Mouse (Mus musculus): ENCODE measurements at regions not wholly inside any gene's neighbourhood (a gene's known extent, or its start where the extent isn't known, plus 50 kb on each side); places are given as distances from the start of the nearest gene placed in this dataset.

- Histone ChIP-seq H3K4me3 (no peak overlapping the region), H3K27ac (no peak overlapping the region)
- no peak for DNase-seq (ENCODE audit: low spot score in 2 of 2)
- no peak for TF ChIP-seq CTCF (conservative IDR thresholded peaks at IDR 0.05)
These were observed 1820.8 kb upstream of the Acvr2a start for GRCm38 (mm10) chr2:46993126-46993525.

DNA sequence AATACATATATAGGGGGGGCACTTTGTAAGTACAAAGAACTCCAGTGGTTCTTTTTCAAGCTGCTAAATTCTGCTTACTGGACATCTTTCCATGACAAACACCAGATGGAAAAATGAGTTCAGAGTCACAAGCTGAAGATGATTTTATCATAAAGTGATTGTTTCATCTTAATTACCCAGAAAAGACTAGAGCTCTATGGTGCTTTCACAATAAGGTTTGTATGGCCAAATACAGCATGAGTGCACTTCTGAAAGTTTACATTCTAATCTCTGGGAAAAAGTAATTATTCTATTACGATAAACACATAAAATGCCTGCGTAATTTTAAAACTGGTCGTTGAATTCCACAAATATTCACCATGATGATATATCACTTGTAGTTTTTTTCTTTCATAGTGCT lies 1821.2 kb upstream of the Acvr2a start:
- Histone ChIP-seq H3K4me3 (no peak overlapping the region), H3K27ac (no peak overlapping the region)
- DNase-seq (ENCODE audit: low spot score in 2 of 2): no peak
- no peak for TF ChIP-seq CTCF (conservative IDR thresholded peaks at IDR 0.05)

DNA sequence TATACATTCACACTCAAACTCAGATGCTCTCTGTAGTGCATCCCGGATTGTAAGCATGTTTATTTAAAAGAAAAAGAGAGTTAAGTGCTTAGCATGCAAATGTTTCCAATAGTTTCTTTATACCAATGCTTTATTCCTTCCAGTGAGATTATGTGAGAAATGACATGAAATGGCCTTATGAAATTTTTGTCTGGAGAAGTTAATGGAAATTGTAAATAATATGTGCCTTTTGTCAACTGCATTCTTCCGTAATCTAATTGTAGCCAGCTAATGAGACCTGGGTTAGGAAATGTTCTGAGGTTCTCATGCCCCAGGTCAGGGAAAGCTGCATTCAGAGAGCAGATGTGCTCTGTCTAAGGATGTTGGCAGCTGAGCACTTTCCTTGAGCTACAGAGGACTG lies 1827.2 kb upstream of the Acvr2a start:
- no peak overlapping the region for H3K4me3 ChIP-seq
- no peak overlapping the region for H3K27ac ChIP-seq
- TF ChIP-seq CTCF (conservative IDR thresholded peaks at IDR 0.05): no peak
- no peak for DNase-seq (ENCODE audit: low spot score in 2 of 2)

DNA sequence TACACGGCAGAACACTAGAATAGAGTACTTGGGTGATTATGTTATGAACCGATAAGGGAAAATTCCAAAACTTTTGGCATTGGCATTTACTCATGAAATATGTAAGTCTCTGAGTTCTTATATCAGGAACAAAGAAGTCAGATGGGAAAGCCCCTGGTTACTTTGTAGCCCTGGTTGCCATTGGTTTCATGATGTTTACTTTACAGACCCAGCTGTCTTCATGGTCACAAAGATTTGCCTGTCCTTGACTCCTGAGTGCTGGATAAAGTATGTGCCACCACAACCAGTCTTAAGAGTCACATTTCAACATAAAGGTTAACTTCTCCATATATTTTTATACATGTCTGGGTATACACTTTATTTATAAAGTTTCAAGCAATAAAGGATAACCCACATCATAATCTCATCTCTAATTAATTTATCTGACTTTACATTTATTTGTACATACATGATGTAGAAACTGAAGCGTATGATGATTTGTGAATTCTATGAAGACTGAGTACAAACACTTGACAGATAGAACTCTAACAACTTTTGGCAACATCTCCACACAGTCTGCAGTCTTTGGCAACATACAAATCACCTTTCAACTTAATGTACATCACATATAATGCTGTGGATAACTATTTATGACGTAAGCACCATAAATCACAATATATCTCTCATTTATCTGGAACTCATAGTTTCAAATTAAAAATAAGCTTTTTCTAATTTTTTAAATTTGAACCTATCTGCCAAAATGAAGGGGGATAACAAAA lies 1827.8 kb upstream of the Acvr2a start:
- TF ChIP-seq CTCF (conservative IDR thresholded peaks at IDR 0.05): no peak
- Histone ChIP-seq H3K4me3 (no peak overlapping the region), H3K27ac (no peak overlapping the region)
- DNase-seq (ENCODE audit: low spot score in 2 of 2): no peak

GRCm38 (mm10) chr2:46940628-46941530 lies 1823.7 kb upstream of the Zeb2 start:
- DNase-seq (ENCODE audit: low spot score in 2 of 2): no peak
- Histone ChIP-seq H3K4me3 (no peak overlapping the region), H3K27ac (no peak overlapping the region)
- no peak for TF ChIP-seq CTCF (conservative IDR thresholded peaks at IDR 0.05)

DNA sequence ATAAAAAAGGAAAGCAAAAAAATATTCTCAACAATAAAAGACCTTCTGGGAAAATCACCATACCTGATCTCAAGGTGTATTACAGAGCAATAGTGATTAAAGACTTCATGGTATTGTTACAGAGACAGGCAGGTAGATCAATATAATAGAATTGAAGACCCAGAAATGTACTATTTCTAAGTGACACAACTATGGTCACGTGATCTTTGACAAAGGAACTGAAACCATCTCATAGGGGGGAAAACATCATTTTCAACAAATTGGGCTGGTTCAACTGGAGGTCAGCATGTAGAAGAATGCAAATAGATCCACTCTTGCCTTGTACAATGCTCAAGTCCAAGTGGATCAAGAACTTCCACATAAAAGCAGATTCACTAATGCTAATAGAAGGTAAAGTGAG lies 1815.6 kb upstream of the Zeb2 start:
- no peak overlapping the region for H3K27ac ChIP-seq
- DNase-seq (ENCODE audit: low spot score in 2 of 2): no peak

DNA sequence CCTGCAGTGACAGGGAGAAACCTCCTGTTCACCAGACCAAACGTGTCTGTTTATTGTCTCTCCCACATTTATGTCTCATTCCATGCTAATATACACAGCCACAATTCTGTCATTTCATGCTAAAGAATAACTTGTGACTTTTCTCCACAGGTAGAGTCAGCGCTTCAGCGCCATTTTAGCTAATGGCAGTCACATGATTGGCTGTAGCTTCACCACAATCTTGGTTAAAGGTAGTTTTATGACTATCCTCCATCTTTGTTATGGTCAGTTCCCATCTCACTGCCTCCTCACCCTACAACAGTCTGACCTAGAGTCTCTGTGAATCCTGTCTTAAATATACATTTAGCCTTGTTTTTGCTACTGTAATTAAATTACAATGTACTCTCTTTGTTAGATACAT lies 1807.0 kb upstream of the Zeb2 start:
- no peak for TF ChIP-seq CTCF (conservative IDR thresholded peaks at IDR 0.05)
- no peak overlapping the region for H3K4me3 ChIP-seq
- no peak for DNase-seq (ENCODE audit: low spot score in 2 of 2)
- H3K27ac ChIP-seq: no peak overlapping the region

More for the DNA sequence above, 1815.6 kb upstream of the Zeb2 start:
- no peak for TF ChIP-seq CTCF (conservative IDR thresholded peaks at IDR 0.05)
- no peak overlapping the region for H3K4me3 ChIP-seq

DNA sequence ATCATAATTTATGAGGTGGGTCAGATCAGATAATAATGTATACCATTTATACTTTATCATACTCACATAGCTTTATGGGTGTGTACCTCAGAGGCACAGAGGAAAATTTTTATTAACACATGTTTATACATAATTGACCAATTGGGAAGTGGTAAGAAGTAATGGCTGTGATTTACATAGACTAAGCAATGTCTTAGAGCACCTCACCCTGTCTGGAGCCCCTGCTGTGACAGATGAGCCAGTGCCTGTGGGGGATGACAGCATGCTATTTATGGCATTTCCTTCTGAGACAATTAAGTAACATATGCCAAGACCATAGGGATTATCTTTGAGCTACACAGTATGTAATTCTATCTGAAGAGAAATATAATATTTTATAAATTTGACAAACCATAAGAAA lies 1796.3 kb upstream of the Zeb2 start:
- no peak overlapping the region for H3K4me3 ChIP-seq
- TF ChIP-seq CTCF (conservative IDR thresholded peaks at IDR 0.05): no peak
- H3K27ac ChIP-seq: no peak overlapping the region
- no peak for DNase-seq (ENCODE audit: low spot score in 2 of 2)

DNA sequence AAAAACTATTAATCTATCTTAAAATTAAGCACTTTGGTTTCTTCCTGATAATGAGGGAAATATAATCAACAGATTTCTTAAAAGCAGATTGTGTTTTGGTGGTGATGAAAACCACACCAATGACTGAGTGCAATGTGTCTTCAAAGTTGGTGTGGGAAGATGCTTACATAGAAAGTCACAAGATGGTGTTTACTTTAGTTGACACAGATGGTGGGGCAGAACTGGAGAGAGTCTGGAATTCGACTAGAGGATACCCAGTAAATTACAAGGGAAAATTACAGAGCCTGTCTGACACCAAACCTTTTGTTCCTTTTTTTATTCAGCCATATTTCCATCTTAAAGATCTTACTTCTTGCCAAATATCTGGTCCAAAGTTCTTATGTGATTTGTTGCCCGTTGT lies 1766.0 kb upstream of the Zeb2 start:
- TF ChIP-seq CTCF (conservative IDR thresholded peaks at IDR 0.05): peak; percentile 35
- peak overlapping the region; percentile 84 for H3K27ac ChIP-seq
- DNase-seq (ENCODE audit: low spot score in 2 of 2): peak; percentile 14 to 69
- no peak overlapping the region for H3K4me3 ChIP-seq

GRCm38 (mm10) chr2:46870772-46871171 lies 1753.6 kb upstream of the Zeb2 start:
- TF ChIP-seq CTCF (conservative IDR thresholded peaks at IDR 0.05): no peak
- DNase-seq (ENCODE audit: low spot score in 2 of 2): no peak
- Histone ChIP-seq H3K4me3 (no peak overlapping the region), H3K27ac (no peak overlapping the region)

Measured in layer of hippocampus, adult 2 months (tissue).